16 mouse cellular contexts compared by ENCODE assay signal in genomic region chr12:8287970-8288369, GRCm38 (mm10). TPM values are rescaled to one million over a fixed set of nuclear protein-coding genes. Genes with fewer than 3 reads are reported as not detected.
DNase-seq lines count a peak whose midpoint lies in the region; TF ChIP-seq lines count a peak whose summit lies in the region.
"Had no signal": no experiment of that assay in that cellular context is flagged by ENCODE, and none has a peak within 500 bp of the region (broad histone marks: within the 10 kb centered on the region; RNA-seq: fewer than 3 reads in every experiment).

No protein-coding gene starts in this region.

- H3K9ac ChIP-seq in ES-Bruce4 (ENCODE audit: low read depth, poor library complexity, severe bottlenecking) = no peak overlapping the region
- H3K9ac ChIP-seq: embryonic facial prominence, embryonic 12.5 days; forebrain, embryonic 12.5 days; heart, embryonic 15.5 days; hindbrain, embryonic 13.5 days had no signal

- TF ChIP-seq EP300 in ES-Bruce4 (IDR thresholded peaks at IDR 0.05; ENCODE audit: insufficient read depth, low read depth, low read length) = no peak

- TF ChIP-seq CTCF in kidney, adult 2 months (conservative IDR thresholded peaks at IDR 0.05; ENCODE audit: insufficient read depth, insufficient read length, low read depth, low read length) = peak; percentile 36; the same call in 1 of the 2 replicates
- peak; percentile 54 for TF ChIP-seq CTCF in ES-Bruce4 (IDR thresholded peaks at IDR 0.05; ENCODE audit: low read depth, low read length)

- no peak for DNase-seq in kidney, adult 2 months
- DNase-seq in kidney, adult 11 months = no peak
- peak; percentile 32 for DNase-seq in lung, postnatal 10 days
- no peak for DNase-seq in lung, postnatal 14 days
- peak; percentile 36 for DNase-seq in induced T-regulatory cell, adult 2 months (ENCODE audit: low read depth)
- no peak for DNase-seq in cerebellum, postnatal 25 days
- DNase-seq: adrenal gland, adult 2 months; right cerebral cortex, postnatal 14 days had no signal

- no peak overlapping the region for H3K27ac ChIP-seq in kidney, adult 2 months (ENCODE audit: insufficient read depth, low read depth, low read length)
- no peak overlapping the region for H3K27ac ChIP-seq in ES-Bruce4 (ENCODE audit: insufficient read depth, low read length)
- H3K27ac ChIP-seq: embryonic facial prominence, embryonic 12.5 days; forebrain, embryonic 12.5 days; heart, embryonic 15.5 days; hindbrain, embryonic 13.5 days; left cerebral cortex, adult 2 months had no signal

- H3K9me3 ChIP-seq in ES-Bruce4 (replicated peaks; ENCODE audit: control insufficient read depth, insufficient read depth, low read length, poor library complexity, severe bottlenecking) = no peaks in the 10 kb centered on the region
- H3K9me3 ChIP-seq: embryonic facial prominence, embryonic 12.5 days; forebrain, embryonic 12.5 days; heart, embryonic 15.5 days; hindbrain, embryonic 13.5 days; megakaryocyte, embryonic 14.5 days had no signal

- H3K36me3 ChIP-seq in kidney, adult 2 months (ENCODE audit: control insufficient read depth, insufficient read depth, low read length) = no peaks in the 10 kb centered on the region
- H3K36me3 ChIP-seq in ES-Bruce4 (ENCODE audit: control insufficient read depth, insufficient read depth, low read length, poor library complexity, severe bottlenecking) = no peaks in the 10 kb centered on the region

- 68% methylated on average over 3 of the region's 3 CpGs for WGBS in kidney, adult 2 months

- H3K4me1 ChIP-seq in kidney, adult 2 months (ENCODE audit: control insufficient read depth, insufficient read depth, low read length) = no peaks in the 10 kb centered on the region
- H3K4me1 ChIP-seq in ES-Bruce4 (ENCODE audit: control insufficient read depth, insufficient read depth, low read length) = no peaks in the 10 kb centered on the region
- H3K4me1 ChIP-seq: heart, embryonic 15.5 days; megakaryocyte, embryonic 14.5 days had no signal

- no peaks in the 10 kb centered on the region for H3K27me3 ChIP-seq in kidney, adult 2 months (replicated peaks; ENCODE audit: control insufficient read depth, insufficient read depth, low read length)
- H3K27me3 ChIP-seq in ES-Bruce4 (ENCODE audit: control insufficient read depth, insufficient read depth, low read length, poor library complexity, severe bottlenecking) = no peaks in the 10 kb centered on the region
- H3K27me3 ChIP-seq: embryonic facial prominence, embryonic 12.5 days; heart, embryonic 15.5 days; hindbrain, embryonic 13.5 days had no signal

- no peak overlapping the region for H3K4me3 ChIP-seq in kidney, adult 2 months (ENCODE audit: insufficient read depth, low read depth, low read length)
- H3K4me3 ChIP-seq in ES-Bruce4 (ENCODE audit: low read depth, low read length) = no peak overlapping the region
- H3K4me3 ChIP-seq: embryonic facial prominence, embryonic 12.5 days; forebrain, embryonic 12.5 days; heart, embryonic 15.5 days; hindbrain, embryonic 13.5 days; left cerebral cortex, adult 2 months; megakaryocyte, embryonic 14.5 days had no signal

- TF ChIP-seq POLR2A in kidney, adult 2 months (IDR thresholded peaks at IDR 0.05; ENCODE audit: low read depth, low read length) = no peak
- no peak for TF ChIP-seq POLR2A in ES-Bruce4 (IDR thresholded peaks at IDR 0.05; ENCODE audit: insufficient read depth, low read length)

RNA-seq across cellular contexts. Expression of gene Gdf7, which starts 13.8 kb away (rescaled TPM):
- 1.1 and 1.5 TPM in 2 replicates for polyA plus RNA-seq in kidney, adult 2 months (2012; rRNA removed)
- not detected in 2 replicates for polyA plus RNA-seq in ES-Bruce4 (2011; ENCODE audit: insufficient read depth, insufficient read length, low read depth, missing spikeins)
- polyA plus RNA-seq: heart, embryonic 15.5 days; urinary bladder, adult 2 months had no signal

RNA-seq across cellular contexts. Expression of gene Hs1bp3, which starts 25.3 kb away (rescaled TPM):
- polyA plus RNA-seq in kidney, adult 2 months (2012; rRNA removed) = 25.3 and 27.7 TPM in 2 replicates
- 32.6 and 37.5 TPM in 2 replicates for polyA plus RNA-seq in ES-Bruce4 (2011; ENCODE audit: insufficient read depth, insufficient read length, low read depth, missing spikeins)

Comparison
In these comparisons a context has a peak if more than half of its experiments do, and no peak if none do; other contexts are left out.
1. DNase-seq: peak in lung, postnatal 10 days (single experiment) and induced T-regulatory cell, adult 2 months (single experiment); none in kidney, adult 2 months (single experiment), kidney, adult 11 months (single experiment), lung, postnatal 14 days (single experiment) and cerebellum, postnatal 25 days (0 of 2).